Mouse (Mus musculus) G1E-ER4 (cell line): ENCODE data around the gene Kcnip1. TPM values are rescaled to one million over a fixed set of nuclear protein-coding genes. Genes with fewer than 3 reads are reported as not detected.

ENCODE experiments used
- GATA1 ChIP-seq: IDR thresholded peaks from one replicate; pipeline ENCODE4 v1.8.0; 2012; ENCODE audit warnings: low read length, inconsistent platforms
- polyA plus RNA-seq: library from polyadenylated mRNA; stranded (reverse); fragments of >175 nt; gene quantifications from 2 replicates; pipeline ENCODE4 v1.2.3, GENCODE M21; 2012

Gene Kcnip1
- 0.03 TPM in 1 of 2 replicates, not detected in the other for polyA plus RNA-seq

GRCm38 (mm10) chr11:33992938-33993337 is at the start of gene Kcnip1:
Kcnip1 (minus strand) TSS chr11:33993152.
- TF ChIP-seq GATA1, result no peak

DNA sequence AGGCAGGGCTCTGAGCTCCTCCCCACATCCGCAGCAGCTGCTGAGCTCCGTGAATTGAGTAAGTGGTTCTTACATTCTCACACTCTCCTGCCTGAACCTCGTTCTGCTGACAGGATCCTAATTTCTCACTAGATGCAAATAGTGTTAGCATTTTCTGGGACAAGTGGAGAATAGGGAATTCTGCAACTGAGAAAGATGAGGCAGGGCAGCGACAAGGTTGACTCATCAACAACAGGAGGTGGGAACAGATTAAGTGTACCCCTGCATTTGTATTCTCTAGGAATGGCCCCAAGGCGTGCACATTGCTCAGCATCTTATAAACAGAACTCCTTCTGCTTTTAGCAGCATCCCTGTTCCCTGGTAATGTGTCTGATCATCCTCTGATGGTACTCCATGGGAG is 47.1 kb upstream of the Kcnip1 start:
- no peak for TF ChIP-seq GATA1

GRCm38 (mm10) chr11:34035909-34036658 is 43.1 kb upstream of the Kcnip1 start:
- TF ChIP-seq GATA1, result no peak

GRCm38 (mm10) chr11:34034794-34035193 is 41.8 kb upstream of the Kcnip1 start:
- no peak for TF ChIP-seq GATA1

DNA sequence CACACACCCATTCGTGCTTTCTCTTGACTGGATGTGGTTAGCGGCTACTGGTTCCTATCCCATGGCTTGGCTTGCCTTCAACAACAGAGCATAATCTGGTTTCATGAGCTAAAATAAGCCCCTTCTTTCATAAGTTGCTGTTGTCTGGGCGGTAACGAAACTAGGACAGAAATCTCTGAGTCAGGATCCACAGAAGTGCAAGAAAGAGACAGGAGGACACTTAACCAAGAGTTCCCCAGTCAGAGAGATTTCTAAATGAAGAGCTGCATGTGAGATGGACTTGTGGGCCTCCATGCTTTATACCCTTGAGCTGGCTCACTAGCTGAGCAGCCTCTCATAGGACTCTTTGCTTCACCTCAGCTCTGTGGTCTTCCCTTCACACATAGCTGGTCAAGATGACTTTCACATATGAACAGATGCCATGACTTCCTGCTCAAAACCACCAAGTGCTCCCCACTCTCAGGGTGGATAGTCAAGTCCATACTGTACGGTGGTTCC is 41.1 kb upstream of the Kcnip1 start:
- no peak for TF ChIP-seq GATA1

GRCm38 (mm10) chr11:34031015-34031805 is 38.3 kb upstream of the Kcnip1 start:
- peak; percentile 56 for TF ChIP-seq GATA1

GRCm38 (mm10) chr11:34029658-34030057 is 36.7 kb upstream of the Kcnip1 start:
- TF ChIP-seq GATA1, result no peak

GRCm38 (mm10) chr11:34025091-34025490 is 32.1 kb upstream of the Kcnip1 start:
- TF ChIP-seq GATA1, result no peak

- no peak for TF ChIP-seq GATA1
Observed at GRCm38 (mm10) chr11:34012007-34012652, 19.2 kb upstream of the Kcnip1 start.

DNA sequence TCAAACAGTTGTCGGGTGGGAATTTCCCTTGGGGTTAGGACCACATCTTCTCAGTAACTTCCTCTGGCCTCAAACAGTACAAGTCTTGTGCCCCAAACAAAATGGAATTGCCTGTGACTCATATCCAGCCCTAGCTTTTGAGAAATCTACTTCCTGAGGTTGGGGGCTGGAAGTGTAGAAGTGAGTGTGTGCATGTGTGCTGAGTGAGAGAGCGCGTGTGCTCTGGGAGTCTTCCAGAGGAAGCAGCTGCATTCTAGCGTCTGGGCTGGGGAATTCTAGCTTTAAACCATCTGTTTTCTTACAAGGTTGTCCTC is 17.9 kb upstream of the Kcnip1 start:
- no peak for TF ChIP-seq GATA1

DNA sequence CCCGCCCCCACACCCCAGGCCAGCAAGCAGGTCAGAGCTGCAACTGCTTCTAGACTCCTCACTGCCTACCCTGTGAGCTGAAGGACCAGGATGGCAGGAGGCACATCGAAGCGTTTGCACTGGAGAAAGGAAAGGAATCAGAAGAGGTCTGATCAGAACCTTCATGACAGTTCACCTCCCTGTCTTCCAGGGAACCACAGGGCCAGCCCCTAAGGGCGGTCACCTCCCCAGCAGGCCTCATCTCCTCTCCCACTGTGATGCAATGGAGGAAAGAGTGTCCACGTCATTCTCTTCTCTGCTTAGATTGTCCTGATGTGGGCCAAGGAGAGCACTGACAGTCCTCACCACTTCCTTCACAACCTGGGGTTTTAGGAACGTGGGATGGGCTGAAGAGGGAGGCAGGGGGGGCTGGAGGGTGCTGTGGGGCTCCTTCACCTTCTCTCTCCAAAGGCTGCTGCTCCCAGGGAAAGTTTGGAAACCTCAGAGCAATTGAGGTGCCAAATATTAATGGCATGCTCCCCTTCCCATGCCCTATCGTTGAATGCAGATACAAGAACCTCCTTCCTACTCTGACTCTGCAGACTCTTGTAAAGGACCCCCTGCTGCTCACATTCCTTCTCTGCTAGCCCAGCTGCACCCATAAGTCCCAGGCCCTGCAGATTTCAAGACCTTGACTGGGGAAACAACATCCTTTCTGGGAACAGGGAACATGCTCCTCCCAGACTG is 17.3 kb upstream of the Kcnip1 start:
- no peak for TF ChIP-seq GATA1

DNA sequence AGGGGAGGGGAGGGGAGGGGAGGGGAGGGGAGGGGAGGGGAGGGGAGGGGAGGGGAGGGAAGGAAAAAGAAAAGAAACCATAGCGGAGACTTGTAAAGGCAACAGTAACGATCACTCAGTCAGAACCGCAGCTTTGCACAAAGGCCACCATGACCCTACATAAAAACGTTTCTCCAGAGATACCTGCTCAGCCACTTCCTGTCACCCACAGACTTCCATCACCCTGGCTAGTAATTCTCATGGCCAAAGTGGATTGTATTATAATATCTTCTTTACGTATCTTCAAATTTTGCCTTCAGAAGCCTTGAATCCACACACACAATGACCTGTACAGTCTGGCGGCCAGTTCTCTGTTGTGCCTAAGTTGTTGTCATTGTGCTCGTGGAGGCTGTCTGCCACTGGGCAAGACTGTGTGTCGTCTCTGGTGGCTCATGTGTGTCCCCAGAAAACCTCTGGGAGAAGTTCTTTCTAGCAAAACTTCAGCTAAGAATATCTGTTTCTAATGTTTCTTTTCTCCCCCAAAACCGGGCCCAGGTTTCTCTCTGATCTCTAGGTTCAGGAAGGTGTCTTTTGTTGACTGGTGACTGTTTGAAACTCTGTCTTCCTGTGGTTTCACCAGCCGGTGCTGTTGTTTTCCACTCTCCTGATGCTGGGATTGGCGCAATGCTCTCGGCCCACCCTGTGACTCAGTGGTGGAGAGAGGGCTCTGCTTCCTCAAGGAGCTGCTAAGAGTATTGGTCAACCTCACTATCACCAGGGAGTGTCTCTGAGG is 16.6 kb upstream of the Kcnip1 start:
- TF ChIP-seq GATA1, result no peak

DNA sequence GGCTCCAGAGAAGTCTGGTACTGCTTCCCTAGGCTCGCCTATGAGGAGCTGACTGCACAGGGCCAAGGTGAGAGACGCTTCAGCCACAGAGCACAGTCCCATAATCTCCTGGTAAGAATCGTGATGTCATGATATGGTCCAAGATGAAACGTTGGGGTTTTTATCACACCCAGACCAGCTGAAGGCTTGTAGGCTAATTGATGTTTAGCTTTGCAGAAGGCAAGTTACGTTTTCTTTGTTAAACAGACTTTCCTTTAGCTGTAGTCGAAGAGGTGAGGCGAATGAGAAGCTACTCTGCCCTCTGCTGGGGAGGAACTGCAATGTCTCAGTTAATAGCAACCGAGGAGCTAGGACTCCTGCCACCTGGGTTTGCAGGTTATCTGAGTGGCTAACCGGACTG is 15.8 kb upstream of the Kcnip1 start:
- TF ChIP-seq GATA1, result no peak

- TF ChIP-seq GATA1, result no peak
Observed at GRCm38 (mm10) chr11:34008214-34008613, 15.3 kb upstream of the Kcnip1 start.

DNA sequence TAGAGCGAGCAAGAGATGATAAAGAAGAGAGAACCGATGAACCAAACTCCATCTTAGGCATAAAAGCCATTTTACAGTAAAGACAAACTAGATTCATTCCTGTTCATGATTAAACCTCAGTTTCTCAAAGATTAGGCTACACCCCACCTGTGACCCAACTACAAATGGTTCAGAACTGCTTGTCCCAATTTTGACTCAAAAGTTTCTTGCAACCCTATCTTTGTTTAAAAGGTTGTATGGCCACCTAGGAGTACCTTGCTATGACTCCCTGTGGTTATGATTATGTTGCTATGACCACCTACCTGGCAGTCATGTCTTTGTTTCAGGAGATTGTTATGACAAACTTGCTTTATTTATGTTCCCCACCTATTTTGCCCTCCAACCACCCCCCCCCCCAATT is 14.7 kb upstream of the Kcnip1 start:
- TF ChIP-seq GATA1, result no peak
